Mouse (Mus musculus): ENCODE measurements around the gene Trim29. TPM values are rescaled to one million over a fixed set of nuclear protein-coding genes. Genes with fewer than 3 reads are reported as not detected.

Gene Trim29
- polyA plus RNA-seq, 1 experiment from 2014 or later: 12.3 TPM

- Histone ChIP-seq H3K36me3 (no peaks in the 10 kb centered on the region), H3K9me3 (no peaks in the 10 kb centered on the region), H3K27me3 (no peaks in the 10 kb centered on the region), H3K9ac (no peak overlapping the region), H3K4me2 (replicated peaks) (no peak overlapping the region), H3K4me1 (peaks cover 9% of the 10 kb centered on the region; the same call in 1 of the 2 replicates), H3K27ac (no peak overlapping the region), H3K4me3 (no peak overlapping the region)
- ATAC-seq (ENCODE audit: insufficient number of reproducible peaks, insufficient read depth, low FRiP score, low TSS enrichment): no peak
- WGBS: 82% methylated on average over 4 of the region's 4 CpGs
Measured at GRCm38 (mm10) chr9:43316466-43316865, 5.8 kb downstream of the Trim29 start.

- Histone ChIP-seq H3K27ac (no peak overlapping the region), H3K27me3 (no peaks in the 10 kb centered on the region), H3K4me3 (no peak overlapping the region), H3K9ac (no peak overlapping the region), H3K4me2 (replicated peaks) (no peak overlapping the region), H3K4me1 (peaks cover 9% of the 10 kb centered on the region; the same call in 1 of the 2 replicates), H3K36me3 (no peaks in the 10 kb centered on the region), H3K9me3 (no peaks in the 10 kb centered on the region)
- ATAC-seq (ENCODE audit: insufficient number of reproducible peaks, insufficient read depth, low FRiP score, low TSS enrichment): no peak
- WGBS: 74% methylated on average over 10 of the region's 10 CpGs
Measured at GRCm38 (mm10) chr9:43318661-43319060, 8.0 kb downstream of the Trim29 start.

- WGBS: 86% methylated on average over 6 of the region's 6 CpGs
- Histone ChIP-seq H3K9me3 (no peaks in the 10 kb centered on the region), H3K27ac (no peak overlapping the region), H3K4me2 (replicated peaks) (no peak overlapping the region), H3K9ac (no peak overlapping the region), H3K36me3 (no peaks in the 10 kb centered on the region), H3K4me1 (no peaks in the 10 kb centered on the region), H3K27me3 (no peaks in the 10 kb centered on the region), H3K4me3 (no peak overlapping the region)
- ATAC-seq (ENCODE audit: insufficient number of reproducible peaks, insufficient read depth, low FRiP score, low TSS enrichment): no peak
Measured at GRCm38 (mm10) chr9:43321951-43322350, 11.3 kb downstream of the Trim29 start.

GRCm38 (mm10) chr9:43322666-43323065, 12.0 kb downstream of the Trim29 start:
- Histone ChIP-seq H3K4me2 (replicated peaks) (no peak overlapping the region), H3K36me3 (no peaks in the 10 kb centered on the region), H3K9ac (no peak overlapping the region), H3K9me3 (no peaks in the 10 kb centered on the region), H3K4me1 (0 out of 2 replicates have a peak, but pooled peaks cover 4% of the 10 kb centered on the region), H3K4me3 (no peak overlapping the region), H3K27me3 (no peaks in the 10 kb centered on the region), H3K27ac (no peak overlapping the region)
- 87% methylated on average over 4 of the region's 4 CpGs for whole genome bisulfite sequencing
- ATAC-seq (ENCODE audit: insufficient number of reproducible peaks, insufficient read depth, low FRiP score, low TSS enrichment): no peak

- Histone ChIP-seq H3K9ac (no peak overlapping the region), H3K4me1 (0 out of 2 replicates have a peak, but pooled peaks cover 4% of the 10 kb centered on the region), H3K27me3 (no peaks in the 10 kb centered on the region), H3K36me3 (no peaks in the 10 kb centered on the region), H3K4me2 (replicated peaks) (no peak overlapping the region), H3K9me3 (no peaks in the 10 kb centered on the region), H3K27ac (no peak overlapping the region), H3K4me3 (no peak overlapping the region)
- 72% methylated on average over 3 of the region's 3 CpGs for WGBS
- no peak for ATAC-seq (ENCODE audit: insufficient number of reproducible peaks, insufficient read depth, low FRiP score, low TSS enrichment)
Measured at GRCm38 (mm10) chr9:43325486-43325885, 14.8 kb downstream of the Trim29 start.

- no peak for ATAC-seq (ENCODE audit: insufficient number of reproducible peaks, insufficient read depth, low FRiP score, low TSS enrichment)
- no peak overlapping the region for H3K27ac ChIP-seq
- H3K27me3 ChIP-seq: no peaks in the 10 kb centered on the region
- no peak overlapping the region for H3K9ac ChIP-seq
- 65% methylated on average over 7 of the region's 7 CpGs for WGBS
- no peaks in the 10 kb centered on the region for H3K9me3 ChIP-seq
- no peak overlapping the region for H3K4me2 ChIP-seq (replicated peaks)
- no peak overlapping the region for H3K4me3 ChIP-seq
- H3K4me1 ChIP-seq: 0 out of 2 replicates have a peak, but pooled peaks cover 4% of the 10 kb centered on the region
- H3K36me3 ChIP-seq: no peaks in the 10 kb centered on the region
Measured at GRCm38 (mm10) chr9:43326015-43326631, 15.5 kb downstream of the Trim29 start.

GRCm38 (mm10) chr9:43327182-43328129, 16.8 kb downstream of the Trim29 start:
- H3K4me1 ChIP-seq: 0 out of 2 replicates have a peak, but pooled peaks cover 4% of the 10 kb centered on the region
- H3K4me3 ChIP-seq: no peak overlapping the region
- H3K27me3 ChIP-seq: no peaks in the 10 kb centered on the region
- no peak overlapping the region for H3K4me2 ChIP-seq (replicated peaks)
- H3K36me3 ChIP-seq: no peaks in the 10 kb centered on the region
- H3K9ac ChIP-seq: no peak overlapping the region
- WGBS: 47% methylated on average over 21 of the region's 21 CpGs
- H3K27ac ChIP-seq: no peak overlapping the region
- H3K9me3 ChIP-seq: no peaks in the 10 kb centered on the region
- ATAC-seq (ENCODE audit: insufficient number of reproducible peaks, insufficient read depth, low FRiP score, low TSS enrichment): no peak

- Histone ChIP-seq H3K4me1 (0 out of 2 replicates have a peak, but pooled peaks cover 4% of the 10 kb centered on the region), H3K4me3 (no peak overlapping the region), H3K27ac (no peak overlapping the region), H3K4me2 (replicated peaks) (no peak overlapping the region), H3K9me3 (no peaks in the 10 kb centered on the region), H3K27me3 (no peaks in the 10 kb centered on the region), H3K9ac (no peak overlapping the region), H3K36me3 (no peaks in the 10 kb centered on the region)
- WGBS: 51% methylated on average over 5 of the region's 5 CpGs
- ATAC-seq (ENCODE audit: insufficient number of reproducible peaks, insufficient read depth, low FRiP score, low TSS enrichment): no peak
Measured at GRCm38 (mm10) chr9:43330426-43330825, 19.8 kb downstream of the Trim29 start.

- H3K9me3 ChIP-seq: no peaks in the 10 kb centered on the region
- no peaks in the 10 kb centered on the region for H3K27me3 ChIP-seq
- WGBS: 83% methylated on average over 8 of the region's 8 CpGs
- no peak overlapping the region for H3K9ac ChIP-seq
- H3K27ac ChIP-seq: no peak overlapping the region
- ATAC-seq (ENCODE audit: insufficient number of reproducible peaks, insufficient read depth, low FRiP score, low TSS enrichment): no peak
- H3K36me3 ChIP-seq: no peaks in the 10 kb centered on the region
- H3K4me1 ChIP-seq: 0 out of 2 replicates have a peak, but pooled peaks cover 4% of the 10 kb centered on the region
- no peak overlapping the region for H3K4me2 ChIP-seq (replicated peaks)
- no peak overlapping the region for H3K4me3 ChIP-seq
Measured at GRCm38 (mm10) chr9:43331476-43332471, 21.1 kb downstream of the Trim29 start.

GRCm38 (mm10) chr9:43334476-43334875, 23.8 kb downstream of the Trim29 start:
- 79% methylated on average over 8 of the region's 8 CpGs for WGBS
- Histone ChIP-seq H3K9ac (no peak overlapping the region), H3K4me2 (replicated peaks) (no peak overlapping the region), H3K27ac (no peak overlapping the region), H3K36me3 (no peaks in the 10 kb centered on the region), H3K4me3 (no peak overlapping the region), H3K27me3 (0 out of 2 replicates have a peak, but pooled peaks cover 2% of the 10 kb centered on the region), H3K4me1 (no peaks in the 10 kb centered on the region), H3K9me3 (no peaks in the 10 kb centered on the region)
- ATAC-seq (ENCODE audit: insufficient number of reproducible peaks, insufficient read depth, low FRiP score, low TSS enrichment): no peak

GRCm38 (mm10) chr9:43337636-43338035, 27.0 kb downstream of the Trim29 start:
- Histone ChIP-seq H3K4me3 (no peak overlapping the region), H3K27ac (no peak overlapping the region), H3K9ac (no peak overlapping the region), H3K9me3 (no peaks in the 10 kb centered on the region), H3K4me2 (replicated peaks) (no peak overlapping the region), H3K36me3 (no peaks in the 10 kb centered on the region), H3K4me1 (no peaks in the 10 kb centered on the region), H3K27me3 (0 out of 2 replicates have a peak, but pooled peaks cover 2% of the 10 kb centered on the region)
- ATAC-seq (ENCODE audit: insufficient number of reproducible peaks, insufficient read depth, low FRiP score, low TSS enrichment): no peak
- WGBS: 68% methylated on average over 4 of the region's 4 CpGs
